Mouse (Mus musculus) left cerebral cortex, postnatal 4 days (tissue): Measurements from ENCODE around the gene Als2. TPM values are rescaled to one million over a fixed set of nuclear protein-coding genes. Genes with fewer than 3 reads are reported as not detected.
A peak's percentile ranks its signal among the peaks of the same experiment; 100 is the strongest.

Source experiments
- DNase-seq: peaks from one replicate; pipeline ENCODE4 v3.0.0-alpha.2; 2022
- intact Hi-C: fragments of 180-260 bp; cut with DNase I; formaldehyde crosslinking; loops from one replicate; pipeline ENCODE4 v1.15.1; 2025
- total RNA-seq, 2 experiments: library from RNA; stranded (reverse); gene quantifications; 2 replicates each; pipeline ENCODE4 v1.2.3; 2021

The Als2 gene
- total RNA-seq, 2 experiments from 2014 or later, result 41.3 to 42.8 TPM

- DNase-seq, result no peak
- intact Hi-C loops, result no loop called here
Observed at GRCm38 (mm10) chr1:59168556-59168955, 68.5 kb downstream of the Als2 start.

- no peak for DNase-seq
- intact Hi-C loops, result no loop called here
Observed at GRCm38 (mm10) chr1:59167654-59168425, 69.2 kb downstream of the Als2 start.

DNA sequence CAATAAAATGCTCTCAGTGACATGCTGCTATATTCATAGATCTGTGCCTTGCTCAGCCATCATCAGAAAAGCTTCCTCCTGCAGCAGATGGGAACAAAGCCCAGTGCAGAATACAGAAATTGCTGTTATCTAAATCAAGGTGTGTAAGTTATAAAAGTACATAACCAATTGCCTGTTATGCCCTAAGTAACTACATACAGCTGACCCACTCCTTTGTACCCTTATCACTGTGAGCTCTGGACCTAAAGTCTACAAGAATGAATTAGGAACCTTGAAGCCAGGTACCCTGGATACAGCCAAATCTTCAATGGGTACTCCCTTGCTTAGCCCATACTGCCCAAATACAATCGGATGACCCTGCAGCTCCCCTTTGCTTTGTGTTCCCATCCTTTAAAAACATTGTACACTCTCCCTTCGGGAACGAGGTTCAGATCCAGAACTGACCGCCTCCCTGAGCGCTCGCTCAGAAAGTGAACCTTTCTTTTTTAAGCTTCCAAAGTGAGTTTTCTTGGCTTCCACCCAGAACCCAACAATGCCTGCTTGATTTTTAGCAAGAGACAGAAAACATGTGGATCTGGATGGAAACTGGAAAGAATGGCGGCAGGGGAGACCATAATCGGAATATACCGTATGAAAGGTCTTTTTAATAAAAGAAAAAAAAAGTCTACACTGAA, 70.7 kb downstream of the Als2 start:
- DNase-seq, result no peak
- intact Hi-C loops, result no loop called here

GRCm38 (mm10) chr1:59163918-59164317, 73.1 kb downstream of the Als2 start:
- intact Hi-C loops, result no loop called here
- no peak for DNase-seq

DNA sequence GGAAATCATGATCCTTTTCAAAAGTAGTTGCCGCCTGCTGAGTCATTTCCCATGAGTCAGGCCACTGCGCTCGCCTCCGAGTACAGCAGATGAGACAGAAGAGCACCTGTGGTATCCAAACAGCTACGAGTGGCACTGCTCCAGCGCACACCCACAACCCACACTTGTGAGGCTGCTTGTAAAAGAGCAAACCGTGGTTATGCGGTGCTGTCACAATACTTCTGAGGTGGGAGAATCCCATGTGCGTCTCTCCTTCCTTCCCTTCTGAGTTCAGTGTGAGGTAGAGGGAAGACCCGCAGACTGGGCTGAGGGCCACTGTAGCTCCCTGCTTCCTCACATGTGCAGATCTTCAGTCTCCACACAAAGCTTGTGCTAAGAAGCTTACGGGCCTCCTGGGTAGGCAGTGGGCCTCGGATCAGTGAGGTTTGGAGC, 74.0 kb downstream of the Als2 start, which contains the start of gene Mpp4:
TSS of gene Mpp4 (minus strand) at position 360 of the 432 bp plus-strand sequence.
- DNase-seq, result no peak
- intact Hi-C loops, result no loop called here

GRCm38 (mm10) chr1:59162309-59163024, 74.6 kb downstream of the Als2 start:
- DNase-seq, result no peak

GRCm38 (mm10) chr1:59161396-59161795, 75.6 kb downstream of the Als2 start:
- intact Hi-C loops, result no loop called here
- DNase-seq, result no peak

More at GRCm38 (mm10) chr1:59162309-59163024, 74.6 kb downstream of the Als2 start:
- intact Hi-C loops, result no loop called here

DNA sequence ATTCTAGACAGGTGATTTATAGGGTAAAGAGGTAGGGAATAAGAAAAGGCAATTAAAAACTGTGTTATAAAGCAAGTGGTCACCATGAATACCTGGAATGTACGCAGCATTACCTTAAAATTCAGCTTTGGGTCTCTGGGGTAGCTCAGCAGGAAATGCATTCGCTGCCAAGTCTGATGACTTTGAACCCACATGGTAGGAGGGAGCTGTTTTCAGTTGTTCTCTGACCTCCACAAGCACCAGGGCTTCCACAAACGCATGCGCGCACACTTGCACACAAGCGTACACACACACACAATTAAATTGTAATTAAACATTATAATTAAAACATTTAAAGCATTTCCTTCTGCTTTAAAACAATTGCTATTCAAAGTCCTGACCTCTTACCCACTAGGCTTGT, 76.2 kb downstream of the Als2 start:
- intact Hi-C loops, result no loop called here
- no peak for DNase-seq

DNA sequence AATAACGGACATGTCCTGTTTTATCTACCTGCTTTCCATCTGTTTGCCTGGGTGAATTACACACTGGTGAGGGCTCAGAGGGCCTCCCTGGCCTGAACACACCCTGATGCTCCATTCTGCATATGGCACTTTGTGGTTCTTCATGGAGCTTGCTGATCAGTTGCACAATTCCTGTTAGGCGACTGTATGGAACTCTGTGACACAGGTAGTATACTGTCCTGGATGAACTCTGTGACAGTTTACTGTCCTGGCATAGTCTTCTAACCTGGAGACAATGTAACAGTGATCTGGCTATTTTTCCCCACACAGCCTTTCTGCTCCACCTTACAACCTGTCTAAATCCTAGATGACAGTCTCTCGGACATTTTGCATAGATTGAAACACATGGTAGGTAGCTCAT, 77.9 kb downstream of the Als2 start:
- no peak for DNase-seq
- intact Hi-C loops, result no loop called here

GRCm38 (mm10) chr1:59158498-59158897, 78.5 kb downstream of the Als2 start:
- intact Hi-C loops, result no loop called here
- DNase-seq, result no peak

GRCm38 (mm10) chr1:59157846-59158245, 79.2 kb downstream of the Als2 start:
- intact Hi-C loops, result no loop called here
- DNase-seq, result no peak

- no peak for DNase-seq
- intact Hi-C loops, result no loop called here
Observed at GRCm38 (mm10) chr1:59152346-59152745, 84.7 kb downstream of the Als2 start.

- intact Hi-C loops, result no loop called here
Observed at GRCm38 (mm10) chr1:59150542-59150941, 86.5 kb downstream of the Als2 start.

DNA sequence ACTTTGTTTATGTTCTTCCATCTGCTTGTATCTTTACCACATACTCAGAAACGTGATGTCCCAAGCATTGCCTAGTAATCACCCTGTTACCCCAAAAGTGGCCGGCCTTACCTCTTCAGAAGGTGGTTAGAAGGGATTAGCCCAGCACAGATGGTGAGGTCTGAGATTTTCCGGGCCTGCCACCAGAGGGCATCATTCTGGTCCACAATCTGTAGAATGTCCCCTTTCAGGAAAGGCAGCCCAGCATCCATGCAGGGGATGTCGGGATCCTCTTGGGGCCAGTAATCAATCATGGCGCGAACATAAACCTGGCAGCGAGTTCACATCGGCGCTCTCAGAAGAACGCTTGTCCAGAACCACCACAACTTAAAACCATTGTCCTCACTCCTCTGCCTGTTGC, 92.5 kb downstream of the Als2 start:
- intact Hi-C loops, result no loop called here
- DNase-seq, result peak; percentile 18

More at GRCm38 (mm10) chr1:59150542-59150941, 86.5 kb downstream of the Als2 start:
- DNase-seq, result no peak

GRCm38 (mm10) chr1:59142809-59143208, 94.2 kb downstream of the Als2 start:
- peak; percentile 68 for DNase-seq
- intact Hi-C loops, result no loop called here

GRCm38 (mm10) chr1:59134419-59134818, 102.6 kb downstream of the Als2 start:
- intact Hi-C loops, result no loop called here
- no peak for DNase-seq

GRCm38 (mm10) chr1:59128879-59129278, 108.2 kb downstream of the Als2 start:
- intact Hi-C loops, result no loop called here
- no peak for DNase-seq

- intact Hi-C loops, result no loop called here
- no peak for DNase-seq
Observed at GRCm38 (mm10) chr1:59125558-59125957, 111.5 kb downstream of the Als2 start.

DNA sequence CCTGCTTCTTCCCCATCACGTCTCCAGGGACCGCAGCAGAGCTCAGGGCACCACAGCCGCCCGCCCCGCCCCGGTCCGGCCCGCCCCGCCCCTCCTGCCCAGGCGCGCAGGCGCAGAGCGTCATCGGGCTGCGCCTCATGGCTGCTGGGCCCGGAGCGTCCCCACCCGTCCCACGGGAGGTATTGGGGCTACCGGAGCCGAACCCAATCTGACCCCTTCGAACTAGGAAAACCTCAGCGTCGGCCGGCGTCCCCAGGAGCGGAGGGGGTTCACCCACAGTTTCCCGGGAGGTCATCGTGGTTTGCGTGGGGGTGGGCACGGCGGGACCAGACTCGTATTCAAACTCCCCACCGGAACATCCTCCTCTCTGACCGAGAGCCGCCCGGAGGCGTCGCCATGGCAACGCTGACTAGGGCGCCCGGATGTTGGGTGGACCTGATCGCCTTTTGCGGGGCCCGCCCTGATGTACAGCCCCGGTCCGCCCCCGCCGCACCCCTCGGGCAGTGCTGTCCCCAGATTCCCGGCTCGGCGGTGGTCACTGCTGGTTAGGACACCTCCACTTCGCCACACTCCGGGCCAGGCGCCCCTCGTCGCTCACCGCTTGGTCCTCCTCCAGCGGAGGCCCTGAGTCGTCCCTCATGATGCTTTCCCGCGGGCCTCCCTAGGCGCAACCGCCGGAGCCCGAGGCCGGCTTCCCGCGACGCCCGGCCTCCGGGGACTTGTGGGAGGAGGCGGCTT, 117.1 kb downstream of the Als2 start, which contains the start of gene Tmem237:
TSS of gene Tmem237 (minus strand) at position 689 of the 738 bp plus-strand sequence.
- intact Hi-C loops, result loop anchor here (10.0 kb wide), 1 partner anchor 205 kb away; no protein-coding TSS in a partner anchor
- DNase-seq, result peak; percentile 95
